Mouse (Mus musculus): ENCODE data around the gene Fsip2.

Gene Fsip2

GRCm38 (mm10) chr2:82943472-82943871, at the start of gene Fsip2:
Gene Fsip2, plus strand, starts transcription at chr2:82943634.
- DNase-seq = no peak

GRCm38 (mm10) chr2:82963443-82963842, 20.0 kb downstream of the Fsip2 start:
- DNase-seq = no peak

GRCm38 (mm10) chr2:83025853-83026252, 82.4 kb downstream of the Fsip2 start:
- DNase-seq = no peak

GRCm38 (mm10) chr2:83052914-83053690, 109.7 kb downstream of the Fsip2 start:
- no peak for DNase-seq

All from lung, postnatal 36 days (tissue).